Mouse (Mus musculus): Measurements from ENCODE around the gene Rtn2. TPM values are rescaled to one million over a fixed set of nuclear protein-coding genes. Genes with fewer than 3 reads are reported as not detected.
A peak's percentile ranks its signal among the peaks of the same experiment; 100 is the strongest.

Rtn2 gene
- polyA plus RNA-seq (2015; fragmentation: Nextera tagmentation; extraction: Ambion mirVana), result 97.4 and 102 TPM in 2 replicates

- peak; percentile 84 for ATAC-seq
- no peaks in the 10 kb centered on the region for H3K9me3 ChIP-seq
- peaks cover 28% of the 10 kb centered on the region for H3K4me1 ChIP-seq (replicated peaks)
- 1% methylated on average over 31 of the region's 37 CpGs for WGBS
- H3K27ac ChIP-seq, result peak within 1 kb of the TSS; percentile 95
- H3K27me3 ChIP-seq, result peaks cover 42% of the 10 kb centered on the region
- H3K36me3 ChIP-seq, result peaks cover 9% of the 10 kb centered on the region
- H3K4me2 ChIP-seq (replicated peaks), result peak within 1 kb of the TSS; percentile 80
- peak within 1 kb of the TSS; percentile 98 for H3K9ac ChIP-seq (replicated peaks)
- H3K4me3 ChIP-seq (replicated peaks), result peak within 1 kb of the TSS; percentile 91
Observed at GRCm38 (mm10) chr7:19282385-19282784, at the start of gene Rtn2. TSS of gene Rtn2 (plus strand) at chr7:19282624.

DNA sequence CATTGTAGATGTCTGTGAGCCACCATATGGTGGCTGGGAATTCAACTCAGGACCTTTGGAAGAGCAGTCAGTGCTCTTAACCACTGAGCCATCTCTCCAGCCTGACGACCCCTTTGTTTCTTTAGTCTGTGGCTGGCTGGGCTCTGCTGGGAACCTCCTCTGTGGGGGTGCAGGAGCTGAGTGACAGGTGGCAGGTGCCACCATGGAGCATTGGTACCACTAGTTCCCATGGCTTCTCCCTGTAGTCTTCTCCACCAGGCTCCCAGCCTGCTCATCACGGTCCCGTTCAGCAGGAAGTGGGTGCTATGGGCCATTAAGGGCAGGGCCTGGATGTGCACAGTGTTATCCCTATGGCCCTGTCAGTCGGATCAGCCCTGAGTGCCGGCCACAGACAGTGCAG is 47.8 kb upstream of the Rtn2 start:
- no peaks in the 10 kb centered on the region for H3K27me3 ChIP-seq
- H3K4me2 ChIP-seq (replicated peaks), result no peak overlapping the region
- H3K4me3 ChIP-seq (replicated peaks), result no peak overlapping the region
- H3K27ac ChIP-seq, result no peak overlapping the region
- H3K9ac ChIP-seq (replicated peaks), result no peak overlapping the region
- H3K36me3 ChIP-seq, result peaks cover 10% of the 10 kb centered on the region; the same call in 1 of the 2 replicates
- ATAC-seq, result no peak
- H3K4me1 ChIP-seq (replicated peaks), result peaks cover 15% of the 10 kb centered on the region
- H3K9me3 ChIP-seq, result no peaks in the 10 kb centered on the region
- 82% methylated on average over 5 of the region's 5 CpGs for WGBS

GRCm38 (mm10) chr7:19235092-19235671 is 47.2 kb upstream of the Rtn2 start:
- ATAC-seq, result no peak
- Histone ChIP-seq H3K9me3 (no peaks in the 10 kb centered on the region), H3K9ac (replicated peaks) (no peak overlapping the region), H3K27ac (no peak overlapping the region), H3K36me3 (peaks cover 10% of the 10 kb centered on the region; the same call in 1 of the 2 replicates), H3K4me3 (replicated peaks) (no peak overlapping the region), H3K4me2 (replicated peaks) (no peak overlapping the region), H3K27me3 (no peaks in the 10 kb centered on the region), H3K4me1 (replicated peaks) (peaks cover 9% of the 10 kb centered on the region)
- WGBS, result 99% methylated on average over 2 of the region's 2 CpGs

GRCm38 (mm10) chr7:19236411-19236810 is 46.0 kb upstream of the Rtn2 start:
- Histone ChIP-seq H3K27me3 (no peaks in the 10 kb centered on the region), H3K27ac (no peak overlapping the region), H3K4me1 (replicated peaks) (peaks cover 4% of the 10 kb centered on the region; the same call in 1 of the 2 replicates), H3K4me3 (replicated peaks) (no peak overlapping the region), H3K36me3 (peaks cover 10% of the 10 kb centered on the region), H3K9me3 (no peaks in the 10 kb centered on the region), H3K4me2 (replicated peaks) (no peak overlapping the region), H3K9ac (replicated peaks) (no peak overlapping the region)
- WGBS, result 90% methylated on average over 2 of the region's 2 CpGs
- no peak for ATAC-seq

GRCm38 (mm10) chr7:19238344-19238743 is 44.1 kb upstream of the Rtn2 start:
- Histone ChIP-seq H3K4me3 (replicated peaks) (no peak overlapping the region), H3K36me3 (peaks cover 9% of the 10 kb centered on the region), H3K9ac (replicated peaks) (no peak overlapping the region), H3K27me3 (no peaks in the 10 kb centered on the region), H3K4me2 (replicated peaks) (no peak overlapping the region), H3K27ac (no peak overlapping the region), H3K9me3 (no peaks in the 10 kb centered on the region), H3K4me1 (replicated peaks) (peaks cover 4% of the 10 kb centered on the region; the same call in 1 of the 2 replicates)
- WGBS, result 99% methylated on average over 4 of the region's 4 CpGs
- ATAC-seq, result no peak

GRCm38 (mm10) chr7:19239423-19239822 is 43.0 kb upstream of the Rtn2 start:
- Histone ChIP-seq H3K36me3 (peaks cover 6% of the 10 kb centered on the region; the same call in 1 of the 2 replicates), H3K4me1 (replicated peaks) (peaks cover 4% of the 10 kb centered on the region; the same call in 1 of the 2 replicates), H3K9me3 (no peaks in the 10 kb centered on the region), H3K4me3 (replicated peaks) (no peak overlapping the region), H3K9ac (replicated peaks) (no peak overlapping the region), H3K4me2 (replicated peaks) (no peak overlapping the region), H3K27me3 (no peaks in the 10 kb centered on the region), H3K27ac (0 out of 2 replicates have a peak overlapping the region, but pooled peaks have one; percentile 3)
- WGBS, result 0% methylated on average over 1 of the region's 1 CpGs
- ATAC-seq, result peak; percentile 94

DNA sequence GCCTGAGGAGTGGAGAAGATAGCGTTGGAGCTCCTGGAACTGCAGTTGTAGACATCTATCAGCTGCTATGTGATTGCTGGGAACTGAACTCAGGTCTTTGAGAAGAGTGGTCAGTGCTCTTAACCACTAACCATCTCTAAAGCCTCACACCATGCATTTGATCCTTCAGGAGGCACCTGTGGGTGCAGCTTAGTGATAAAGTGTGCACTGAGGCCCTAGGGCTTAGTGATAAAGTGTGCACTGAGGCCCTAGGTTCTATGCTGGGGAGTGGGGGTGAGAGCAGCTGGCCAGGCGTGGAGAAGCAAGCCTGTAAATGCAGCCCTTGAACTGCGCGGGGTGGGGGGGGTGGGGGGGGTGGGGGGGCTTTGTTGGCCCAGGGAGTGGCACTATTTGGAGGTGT is 42.4 kb upstream of the Rtn2 start:
- H3K27ac ChIP-seq, result 0 out of 2 replicates have a peak overlapping the region, but pooled peaks have one; percentile 1
- no peak for ATAC-seq
- H3K9me3 ChIP-seq, result no peaks in the 10 kb centered on the region
- H3K36me3 ChIP-seq, result peaks cover 10% of the 10 kb centered on the region
- H3K4me1 ChIP-seq (replicated peaks), result peaks cover 4% of the 10 kb centered on the region; the same call in 1 of the 2 replicates
- no peak overlapping the region for H3K9ac ChIP-seq (replicated peaks)
- H3K27me3 ChIP-seq, result no peaks in the 10 kb centered on the region
- no peak overlapping the region for H3K4me2 ChIP-seq (replicated peaks)
- H3K4me3 ChIP-seq (replicated peaks), result no peak overlapping the region
- 80% methylated on average over 2 of the region's 4 CpGs for WGBS

DNA sequence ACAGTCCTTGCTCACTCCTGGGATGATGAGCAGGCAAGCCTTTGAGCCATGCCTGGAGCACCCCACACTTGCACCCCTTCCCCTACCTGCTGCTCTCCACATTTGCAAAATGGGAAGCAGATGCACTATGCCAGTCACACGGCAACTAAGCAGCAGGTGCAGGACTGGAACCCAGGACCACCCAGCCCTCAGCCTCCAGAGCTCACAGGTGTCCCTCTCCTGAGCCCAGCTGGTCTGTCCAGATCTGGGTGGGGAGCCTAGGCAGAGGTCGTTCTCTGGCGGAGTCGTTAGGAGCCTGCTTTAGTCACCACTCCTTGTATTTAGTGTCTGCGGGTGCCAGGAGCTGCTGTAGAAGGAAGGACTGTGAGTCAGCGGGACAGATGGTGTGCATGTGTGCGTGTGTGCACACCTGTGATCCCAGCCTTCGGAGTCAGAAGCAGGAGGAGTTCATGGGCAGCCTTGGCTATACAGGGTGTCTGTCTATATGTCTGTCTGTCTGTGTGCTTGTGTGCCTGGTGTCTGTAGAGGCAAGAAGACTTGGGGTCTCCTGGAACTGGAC is 41.4 kb upstream of the Rtn2 start:
- Histone ChIP-seq H3K4me3 (replicated peaks) (no peak overlapping the region), H3K27me3 (no peaks in the 10 kb centered on the region), H3K27ac (no peak overlapping the region), H3K4me2 (replicated peaks) (no peak overlapping the region), H3K36me3 (peaks cover 20% of the 10 kb centered on the region), H3K9ac (replicated peaks) (no peak overlapping the region), H3K9me3 (no peaks in the 10 kb centered on the region), H3K4me1 (replicated peaks) (peaks cover 4% of the 10 kb centered on the region; the same call in 1 of the 2 replicates)
- 96% methylated on average over 8 of the region's 8 CpGs for WGBS
- no peak; the same call in 1 of the 2 replicates for ATAC-seq

- Histone ChIP-seq H3K9me3 (no peaks in the 10 kb centered on the region), H3K9ac (replicated peaks) (no peak overlapping the region)
- ATAC-seq, result no peak
Observed at GRCm38 (mm10) chr7:19242005-19242404, 40.4 kb upstream of the Rtn2 start.

DNA sequence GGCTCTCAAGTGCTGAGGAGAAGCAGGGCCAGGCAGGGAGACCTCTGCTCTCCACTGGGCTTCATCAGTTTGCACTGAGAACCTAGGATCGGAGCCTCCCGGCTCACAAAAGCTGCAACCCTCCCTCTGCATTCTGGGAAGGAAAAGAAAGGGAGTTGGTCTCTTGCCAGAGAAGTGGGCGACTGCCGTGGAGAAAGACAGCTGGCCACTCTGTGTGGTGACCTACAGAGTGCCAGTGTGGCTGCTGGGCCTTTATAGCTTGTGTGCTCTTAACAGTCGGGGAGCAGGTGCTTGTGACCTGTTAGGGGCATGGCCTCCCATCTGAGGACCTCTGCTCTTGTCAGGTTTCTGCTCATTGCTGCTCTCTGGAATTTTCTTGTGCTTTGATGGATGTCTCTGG is 38.6 kb upstream of the Rtn2 start:
- 0 out of 2 replicates have a peak overlapping the region, but pooled peaks have one; percentile 16 for H3K9ac ChIP-seq (replicated peaks)
- peaks cover 38% of the 10 kb centered on the region for H3K36me3 ChIP-seq
- peaks cover 4% of the 10 kb centered on the region; the same call in 1 of the 2 replicates for H3K4me1 ChIP-seq (replicated peaks)
- H3K9me3 ChIP-seq, result no peaks in the 10 kb centered on the region
- peak overlapping the region; percentile 9; the same call in 1 of the 2 replicates for H3K27ac ChIP-seq
- H3K4me2 ChIP-seq (replicated peaks), result no peak overlapping the region
- H3K4me3 ChIP-seq (replicated peaks), result no peak overlapping the region
- no peaks in the 10 kb centered on the region for H3K27me3 ChIP-seq
- ATAC-seq, result no peak
- 67% methylated on average over 5 of the region's 5 CpGs for WGBS

More at GRCm38 (mm10) chr7:19242005-19242404, 40.4 kb upstream of the Rtn2 start:
- H3K4me1 ChIP-seq (replicated peaks), result peaks cover 4% of the 10 kb centered on the region; the same call in 1 of the 2 replicates
- no peak overlapping the region for H3K27ac ChIP-seq
- no peak overlapping the region for H3K4me2 ChIP-seq (replicated peaks)
- H3K4me3 ChIP-seq (replicated peaks), result no peak overlapping the region
- 98% methylated on average over 1 of the region's 1 CpGs for WGBS
- H3K36me3 ChIP-seq, result peaks cover 30% of the 10 kb centered on the region
- no peaks in the 10 kb centered on the region for H3K27me3 ChIP-seq

- Histone ChIP-seq H3K4me1 (replicated peaks) (no peaks in the 10 kb centered on the region), H3K27me3 (no peaks in the 10 kb centered on the region), H3K4me2 (replicated peaks) (no peak overlapping the region), H3K27ac (no peak overlapping the region), H3K36me3 (peaks cover 41% of the 10 kb centered on the region), H3K9me3 (no peaks in the 10 kb centered on the region), H3K4me3 (replicated peaks) (no peak overlapping the region), H3K9ac (replicated peaks) (no peak overlapping the region)
- 0 out of 2 replicates have a peak, but pooled peaks have one; percentile 21 for ATAC-seq
- WGBS, result 96% methylated on average over 3 of the region's 3 CpGs
Observed at GRCm38 (mm10) chr7:19245083-19245482, 37.3 kb upstream of the Rtn2 start.

DNA sequence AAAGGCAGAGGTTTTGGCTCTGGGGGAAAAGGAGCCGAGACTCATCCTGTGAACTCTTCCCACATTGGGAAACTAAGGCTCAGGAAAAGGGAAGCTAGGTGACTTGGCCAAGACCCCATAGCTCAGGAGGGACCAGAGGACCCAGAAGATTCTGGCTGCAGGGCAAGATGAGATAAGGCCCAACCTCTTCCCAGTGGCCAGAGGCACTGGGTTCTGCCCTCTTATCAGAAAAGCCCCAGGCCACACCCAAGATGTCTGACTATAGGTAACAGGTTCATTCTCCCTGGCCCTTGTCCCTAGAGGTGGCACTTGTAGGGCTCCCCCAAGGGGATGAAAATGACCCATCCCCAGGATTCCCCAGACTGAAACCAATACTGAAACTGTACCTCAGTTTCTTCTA is 35.6 kb upstream of the Rtn2 start:
- peaks cover 36% of the 10 kb centered on the region for H3K36me3 ChIP-seq
- 93% methylated on average over 1 of the region's 1 CpGs for WGBS
- H3K4me3 ChIP-seq (replicated peaks), result no peak overlapping the region
- no peak for ATAC-seq
- no peak overlapping the region for H3K4me2 ChIP-seq (replicated peaks)
- H3K27me3 ChIP-seq, result no peaks in the 10 kb centered on the region
- H3K9me3 ChIP-seq, result no peaks in the 10 kb centered on the region
- H3K4me1 ChIP-seq (replicated peaks), result no peaks in the 10 kb centered on the region
- no peak overlapping the region for H3K9ac ChIP-seq (replicated peaks)
- H3K27ac ChIP-seq, result no peak overlapping the region

Measured in midbrain, embryonic 13.5 days (tissue).